Mouse (Mus musculus): ENCODE measurements around the gene Lrrc66. TPM values are rescaled to one million over a fixed set of nuclear protein-coding genes. Genes with fewer than 3 reads are reported as not detected.
"Not testable (repeated sequence)": the region's sequence is repeated elsewhere in the genome, so short reads cannot be mapped to it uniquely, and the experiment has no call there.

The Lrrc66 gene
- polyA plus RNA-seq, 1 experiment from 2014 or later: not detected

DNA sequence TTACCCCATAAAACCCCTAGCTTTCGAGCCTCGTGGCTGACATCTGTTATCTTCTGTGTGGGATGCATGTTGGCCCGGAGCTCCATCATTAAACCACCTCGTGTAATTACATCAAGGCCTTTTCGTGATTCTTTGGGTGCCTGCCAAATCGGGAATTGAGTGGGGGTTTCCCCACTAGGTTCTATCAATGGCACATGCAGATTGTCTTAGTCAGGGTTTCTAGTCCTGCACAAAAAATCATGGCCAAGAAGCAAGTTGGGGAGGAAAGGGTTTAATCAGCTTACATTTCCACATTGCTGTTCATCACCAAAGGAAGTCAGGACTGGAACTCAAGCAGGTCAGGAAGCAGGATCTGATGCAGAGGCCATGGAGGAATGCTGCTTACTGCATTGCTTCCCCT lies 48.3 kb downstream of the Lrrc66 start:
- not testable (repeated sequence) for H3K4me1 ChIP-seq (replicated peaks); H3K4me3 ChIP-seq; H3K9me3 ChIP-seq (replicated peaks); H3K27ac ChIP-seq (ENCODE audit: poor library complexity, severe bottlenecking); ATAC-seq (ENCODE audit: insufficient number of reproducible peaks, low FRiP score); H3K27me3 ChIP-seq (replicated peaks); H3K36me3 ChIP-seq; H3K4me2 ChIP-seq; H3K9ac ChIP-seq
- 67% methylated on average over 6 of the region's 6 CpGs for WGBS

DNA sequence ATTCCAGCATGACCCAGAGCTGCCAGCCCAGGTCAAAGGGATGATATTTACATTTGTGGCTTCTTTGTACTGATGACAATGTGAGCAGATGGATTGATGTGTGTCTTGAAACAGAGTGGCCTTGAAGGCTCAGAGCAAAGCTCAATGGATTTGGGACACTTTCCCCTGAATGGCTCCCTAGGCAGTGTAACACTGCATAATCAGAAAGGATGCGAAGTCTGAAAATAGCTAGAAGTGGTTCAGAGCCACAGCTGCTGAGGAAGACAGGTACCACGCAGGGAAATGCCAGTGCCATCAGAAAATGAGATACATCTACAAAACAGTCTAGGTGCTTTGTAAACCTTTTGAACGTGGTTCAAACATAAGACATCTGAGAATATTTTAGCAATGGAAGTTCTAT lies 54.2 kb downstream of the Lrrc66 start:
- Histone ChIP-seq H3K9me3 (replicated peaks) (no peaks in the 10 kb centered on the region), H3K36me3 (no peaks in the 10 kb centered on the region), H3K4me2 (no peak overlapping the region), H3K4me1 (replicated peaks) (0 out of 2 replicates have a peak, but pooled peaks cover 3% of the 10 kb centered on the region), H3K27ac (ENCODE audit: poor library complexity, severe bottlenecking) (no peak overlapping the region), H3K4me3 (no peak overlapping the region), H3K9ac (no peak overlapping the region), H3K27me3 (replicated peaks) (no peaks in the 10 kb centered on the region)
- ATAC-seq (ENCODE audit: insufficient number of reproducible peaks, low FRiP score): no peak
- 70% methylated on average over 3 of the region's 3 CpGs for WGBS

DNA sequence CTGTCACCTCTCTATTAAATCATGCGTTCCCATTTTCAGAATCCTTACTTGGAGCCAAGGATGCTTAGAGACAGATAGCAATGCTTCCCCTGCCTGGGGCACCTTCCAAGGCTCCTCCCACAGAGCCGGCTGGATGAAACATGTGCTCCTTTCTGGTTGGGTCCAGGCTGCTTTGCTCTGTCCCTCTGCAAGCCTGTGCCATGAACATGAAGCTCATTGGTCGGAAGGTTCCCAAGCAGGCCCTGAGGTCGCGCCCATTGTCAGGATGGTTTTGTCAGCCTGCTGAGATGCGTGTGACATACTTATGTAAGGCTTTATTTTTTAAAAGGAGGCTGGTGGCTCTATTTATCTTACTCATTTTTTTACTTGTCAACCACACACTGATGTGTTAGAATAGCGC lies 55.6 kb downstream of the Lrrc66 start:
- Histone ChIP-seq H3K9ac (no peak overlapping the region), H3K4me1 (replicated peaks) (0 out of 2 replicates have a peak, but pooled peaks cover 3% of the 10 kb centered on the region), H3K27me3 (replicated peaks) (no peaks in the 10 kb centered on the region), H3K36me3 (no peaks in the 10 kb centered on the region), H3K27ac (ENCODE audit: poor library complexity, severe bottlenecking) (no peak overlapping the region), H3K4me3 (no peak overlapping the region), H3K9me3 (replicated peaks) (no peaks in the 10 kb centered on the region), H3K4me2 (no peak overlapping the region)
- no peak for ATAC-seq (ENCODE audit: insufficient number of reproducible peaks, low FRiP score)
- WGBS: 69% methylated on average over 7 of the region's 7 CpGs

DNA sequence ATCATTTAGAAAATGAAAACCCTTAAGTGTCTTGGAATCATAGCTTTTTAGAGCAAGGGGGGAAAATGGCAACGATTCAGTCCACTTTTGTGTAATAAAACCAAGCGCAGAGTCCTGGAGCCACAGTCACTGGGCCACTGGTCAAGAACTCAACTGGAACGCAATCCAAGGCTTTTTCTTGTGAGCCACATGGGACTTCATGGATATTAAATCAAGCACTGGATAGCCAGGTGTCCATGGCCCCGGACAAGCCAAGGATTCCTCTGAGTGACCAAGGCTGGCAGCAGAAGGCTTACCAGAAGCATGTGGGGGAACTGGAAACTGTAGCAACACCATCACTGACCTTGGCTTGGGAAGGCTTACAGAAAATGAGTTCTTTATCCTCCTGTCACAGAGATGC lies 57.7 kb downstream of the Lrrc66 start:
- 89% methylated on average over 4 of the region's 4 CpGs for WGBS
- H3K4me3 ChIP-seq: no peak overlapping the region
- no peak overlapping the region for H3K9ac ChIP-seq
- no peaks in the 10 kb centered on the region for H3K27me3 ChIP-seq (replicated peaks)
- H3K9me3 ChIP-seq (replicated peaks): no peaks in the 10 kb centered on the region
- H3K27ac ChIP-seq (ENCODE audit: poor library complexity, severe bottlenecking): no peak overlapping the region
- no peaks in the 10 kb centered on the region for H3K36me3 ChIP-seq
- no peak overlapping the region for H3K4me2 ChIP-seq
- H3K4me1 ChIP-seq (replicated peaks): 0 out of 2 replicates have a peak, but pooled peaks cover 3% of the 10 kb centered on the region
- ATAC-seq (ENCODE audit: insufficient number of reproducible peaks, low FRiP score): no peak

DNA sequence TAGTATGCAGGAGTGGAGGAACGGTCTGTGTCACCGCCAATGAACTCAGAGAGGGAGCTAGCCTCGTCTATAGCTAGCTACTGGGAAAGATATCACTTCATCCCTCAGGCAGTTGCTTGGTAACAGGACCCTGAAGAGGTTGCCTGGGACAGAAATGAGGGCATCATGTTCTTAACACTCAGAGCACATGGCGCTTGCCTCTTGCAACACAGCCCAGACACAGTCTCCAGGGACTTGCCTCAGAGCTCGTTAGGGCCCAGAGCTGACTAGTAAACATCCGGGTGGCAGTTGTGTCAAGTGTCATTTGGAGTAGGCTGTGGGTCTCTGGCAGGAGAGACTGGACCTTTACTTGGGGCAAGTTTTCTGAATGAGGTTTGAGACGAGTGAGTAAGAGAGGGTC lies 58.5 kb downstream of the Lrrc66 start:
- no peak overlapping the region for H3K9ac ChIP-seq
- H3K4me1 ChIP-seq (replicated peaks): 0 out of 2 replicates have a peak, but pooled peaks cover 3% of the 10 kb centered on the region
- WGBS: 70% methylated on average over 7 of the region's 7 CpGs
- H3K27ac ChIP-seq (ENCODE audit: poor library complexity, severe bottlenecking): no peak overlapping the region
- H3K27me3 ChIP-seq (replicated peaks): no peaks in the 10 kb centered on the region
- H3K4me3 ChIP-seq: no peak overlapping the region
- H3K9me3 ChIP-seq (replicated peaks): no peaks in the 10 kb centered on the region
- no peak overlapping the region for H3K4me2 ChIP-seq
- no peaks in the 10 kb centered on the region for H3K36me3 ChIP-seq
- ATAC-seq (ENCODE audit: insufficient number of reproducible peaks, low FRiP score): no peak

DNA sequence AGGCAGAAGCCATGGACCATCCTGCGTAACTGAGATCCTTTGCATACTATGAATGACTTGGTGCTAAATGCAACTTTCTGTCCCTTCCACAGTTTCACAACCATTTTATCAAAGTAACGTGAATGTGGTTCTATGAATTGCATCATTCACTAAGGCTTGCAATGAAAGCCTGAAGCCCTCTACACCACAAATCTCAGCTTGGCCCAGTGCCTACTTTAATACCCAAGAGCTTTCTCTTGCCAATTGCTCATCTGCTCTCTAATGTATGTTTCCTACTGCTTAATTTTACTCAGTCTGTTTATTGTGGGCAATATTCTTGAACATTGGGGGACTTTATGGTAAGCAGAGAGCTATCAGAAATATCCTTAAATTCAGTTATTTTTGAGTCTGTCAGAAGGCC lies 59.5 kb downstream of the Lrrc66 start:
- 83% methylated on average over 2 of the region's 2 CpGs for WGBS
- ATAC-seq (ENCODE audit: insufficient number of reproducible peaks, low FRiP score): no peak
- no peaks in the 10 kb centered on the region for H3K36me3 ChIP-seq

DNA sequence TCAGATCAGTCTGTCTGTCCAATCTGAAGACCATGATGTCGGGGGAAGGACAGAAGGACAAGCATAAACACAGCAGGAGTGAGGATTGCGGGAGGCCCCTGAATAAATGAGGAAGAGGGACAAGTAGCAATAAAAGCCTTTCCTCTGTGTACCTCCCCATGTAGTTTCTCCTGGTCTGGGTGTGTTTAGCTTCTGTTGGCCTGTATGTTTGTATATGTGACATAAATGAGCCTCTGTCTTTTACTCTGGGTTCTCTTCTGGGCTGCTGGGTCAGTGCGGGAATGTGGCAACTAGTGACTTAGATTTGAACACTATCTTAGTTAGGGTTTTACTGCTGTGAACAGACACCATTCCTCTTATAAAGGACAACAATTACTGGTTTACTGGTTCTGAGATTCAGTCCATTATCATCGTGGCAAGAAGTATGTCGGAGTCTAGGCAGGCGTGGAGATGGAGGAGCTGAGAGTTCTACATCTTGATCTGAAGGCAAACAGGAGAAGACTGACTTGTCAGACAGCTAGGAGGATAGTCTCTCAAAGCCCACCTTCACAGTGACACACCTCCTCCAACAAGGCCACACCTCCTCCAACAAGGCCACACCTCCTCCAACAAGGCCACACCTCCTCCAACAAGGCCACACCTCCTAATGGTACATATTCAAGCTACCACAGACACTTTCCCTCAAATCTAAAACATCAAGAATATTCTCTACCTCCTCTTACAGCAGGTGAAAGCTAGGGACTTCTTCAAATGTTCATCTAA lies 60.8 kb downstream of the Lrrc66 start:
- no peak overlapping the region for H3K4me2 ChIP-seq
- H3K4me3 ChIP-seq: no peak overlapping the region
- WGBS: 89% methylated on average over 6 of the region's 6 CpGs
- H3K9ac ChIP-seq: no peak overlapping the region
- H3K27ac ChIP-seq (ENCODE audit: poor library complexity, severe bottlenecking): no peak overlapping the region
- 0 out of 2 replicates have a peak, but pooled peaks cover under 1% of the 10 kb centered on the region for H3K4me1 ChIP-seq (replicated peaks)
- H3K27me3 ChIP-seq (replicated peaks): no peaks in the 10 kb centered on the region
- H3K36me3 ChIP-seq: no peaks in the 10 kb centered on the region
- no peak for ATAC-seq (ENCODE audit: insufficient number of reproducible peaks, low FRiP score)
- no peaks in the 10 kb centered on the region for H3K9me3 ChIP-seq (replicated peaks)

More for the DNA sequence above, 59.5 kb downstream of the Lrrc66 start:
- Histone ChIP-seq H3K4me1 (replicated peaks) (0 out of 2 replicates have a peak, but pooled peaks cover 3% of the 10 kb centered on the region), H3K27ac (ENCODE audit: poor library complexity, severe bottlenecking) (no peak overlapping the region), H3K9me3 (replicated peaks) (no peaks in the 10 kb centered on the region), H3K4me3 (no peak overlapping the region), H3K9ac (no peak overlapping the region), H3K4me2 (no peak overlapping the region), H3K27me3 (replicated peaks) (no peaks in the 10 kb centered on the region)

DNA sequence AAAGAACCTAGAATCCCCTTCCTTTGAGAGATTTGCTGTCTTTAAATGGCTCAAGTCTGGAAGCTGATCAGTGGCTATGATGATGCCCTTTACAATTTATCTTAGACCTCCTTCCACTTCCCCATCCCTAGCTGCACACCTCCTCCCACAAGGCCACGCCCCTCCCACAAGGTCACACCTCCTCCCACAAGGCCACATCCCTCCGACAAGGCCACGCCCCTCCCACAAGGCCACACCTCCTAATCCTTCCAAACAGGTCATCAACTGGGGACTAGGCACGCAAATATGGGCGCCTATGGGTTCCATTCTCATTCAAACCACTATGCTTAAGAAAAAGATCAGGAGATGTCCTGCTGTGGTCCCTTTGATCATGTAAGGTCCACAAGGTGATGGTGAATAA lies 63.1 kb downstream of the Lrrc66 start:
- 76% methylated on average over 5 of the region's 5 CpGs for WGBS
- H3K27ac ChIP-seq (ENCODE audit: poor library complexity, severe bottlenecking): no peak overlapping the region
- ATAC-seq (ENCODE audit: insufficient number of reproducible peaks, low FRiP score): no peak
- no peak overlapping the region for H3K4me2 ChIP-seq
- H3K9me3 ChIP-seq (replicated peaks): no peaks in the 10 kb centered on the region
- no peaks in the 10 kb centered on the region for H3K27me3 ChIP-seq (replicated peaks)
- H3K9ac ChIP-seq: no peak overlapping the region
- no peak overlapping the region for H3K4me3 ChIP-seq
- no peaks in the 10 kb centered on the region for H3K4me1 ChIP-seq (replicated peaks)
- no peaks in the 10 kb centered on the region for H3K36me3 ChIP-seq

DNA sequence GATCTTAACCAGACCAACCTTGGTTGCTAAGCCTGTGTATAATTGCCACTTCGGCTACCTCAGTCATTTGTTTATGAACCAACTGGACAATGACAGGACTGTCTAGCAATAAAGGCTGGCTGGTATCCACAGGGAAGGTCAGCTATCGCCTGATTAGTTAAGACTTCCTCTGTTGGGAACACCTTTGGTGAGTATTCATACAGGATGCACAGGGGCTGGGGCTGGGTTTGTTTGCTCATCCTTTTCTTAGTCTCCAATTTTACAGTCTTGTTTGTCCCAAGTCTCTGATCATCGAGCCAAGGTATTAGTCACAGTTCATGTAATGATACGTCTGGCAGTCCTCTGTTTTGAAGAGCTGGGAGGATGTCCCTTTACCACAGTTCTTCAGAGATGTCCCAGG lies 65.4 kb downstream of the Lrrc66 start:
- peaks cover 2% of the 10 kb centered on the region; the same call in 1 of the 2 replicates for H3K36me3 ChIP-seq
- H3K4me3 ChIP-seq: no peak overlapping the region
- no peak overlapping the region for H3K9ac ChIP-seq
- H3K9me3 ChIP-seq (replicated peaks): no peaks in the 10 kb centered on the region
- no peak for ATAC-seq (ENCODE audit: insufficient number of reproducible peaks, low FRiP score)
- no peaks in the 10 kb centered on the region for H3K4me1 ChIP-seq (replicated peaks)
- H3K27me3 ChIP-seq (replicated peaks): no peaks in the 10 kb centered on the region
- 75% methylated on average over 4 of the region's 4 CpGs for WGBS
- no peak overlapping the region for H3K27ac ChIP-seq (ENCODE audit: poor library complexity, severe bottlenecking)
- H3K4me2 ChIP-seq: no peak overlapping the region

DNA sequence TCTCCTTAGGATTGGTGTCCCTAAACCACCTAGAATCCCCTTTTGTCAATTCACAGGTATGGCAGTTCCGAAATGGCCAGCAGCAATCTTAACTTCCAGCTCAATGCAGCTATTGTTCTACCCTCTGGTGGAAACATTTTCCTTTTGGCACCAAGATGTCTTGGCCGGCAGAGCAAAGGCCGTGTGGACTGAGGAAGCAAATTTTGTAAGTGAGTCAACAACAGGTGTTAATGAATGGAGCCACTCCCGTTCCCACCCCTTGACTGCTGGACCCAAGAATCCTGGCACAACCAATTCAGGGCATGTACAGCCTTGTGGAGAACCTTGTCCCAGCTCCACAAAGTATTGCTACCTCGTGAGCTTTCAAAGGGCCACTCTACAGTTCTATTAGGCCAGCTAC lies 66.2 kb downstream of the Lrrc66 start:
- Histone ChIP-seq H3K27ac (ENCODE audit: poor library complexity, severe bottlenecking) (no peak overlapping the region), H3K27me3 (replicated peaks) (no peaks in the 10 kb centered on the region), H3K4me2 (no peak overlapping the region), H3K36me3 (peaks cover 7% of the 10 kb centered on the region), H3K9ac (no peak overlapping the region), H3K9me3 (replicated peaks) (no peaks in the 10 kb centered on the region), H3K4me1 (replicated peaks) (no peaks in the 10 kb centered on the region), H3K4me3 (no peak overlapping the region)
- 75% methylated on average over 5 of the region's 5 CpGs for WGBS
- no peak for ATAC-seq (ENCODE audit: insufficient number of reproducible peaks, low FRiP score)

DNA sequence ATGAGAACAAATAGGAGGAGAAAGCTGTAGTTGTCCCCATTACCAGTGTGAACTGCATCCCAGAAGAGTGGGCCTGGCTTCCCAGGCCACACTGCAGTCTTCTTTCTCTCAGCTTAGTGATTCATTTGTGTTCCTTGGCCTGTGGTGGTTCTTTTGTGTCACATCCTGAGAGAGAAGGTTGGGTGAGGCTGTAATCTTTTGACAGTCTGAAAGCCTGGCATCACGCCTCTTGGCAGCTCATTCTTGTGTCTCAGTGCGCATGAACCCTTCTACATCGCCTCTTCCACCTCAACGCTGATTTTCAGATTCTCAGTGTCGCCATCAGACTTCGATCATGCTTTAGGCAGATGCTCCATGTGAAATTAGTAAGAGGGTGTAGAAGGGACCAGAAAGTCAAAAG lies 68.3 kb downstream of the Lrrc66 start:
- Histone ChIP-seq H3K4me2 (no peak overlapping the region), H3K36me3 (peaks cover 10% of the 10 kb centered on the region), H3K9me3 (replicated peaks) (no peaks in the 10 kb centered on the region), H3K4me3 (no peak overlapping the region), H3K27me3 (replicated peaks) (no peaks in the 10 kb centered on the region), H3K27ac (ENCODE audit: poor library complexity, severe bottlenecking) (no peak overlapping the region), H3K9ac (no peak overlapping the region), H3K4me1 (replicated peaks) (no peaks in the 10 kb centered on the region)
- WGBS: 87% methylated on average over 6 of the region's 6 CpGs
- ATAC-seq (ENCODE audit: insufficient number of reproducible peaks, low FRiP score): no peak

DNA sequence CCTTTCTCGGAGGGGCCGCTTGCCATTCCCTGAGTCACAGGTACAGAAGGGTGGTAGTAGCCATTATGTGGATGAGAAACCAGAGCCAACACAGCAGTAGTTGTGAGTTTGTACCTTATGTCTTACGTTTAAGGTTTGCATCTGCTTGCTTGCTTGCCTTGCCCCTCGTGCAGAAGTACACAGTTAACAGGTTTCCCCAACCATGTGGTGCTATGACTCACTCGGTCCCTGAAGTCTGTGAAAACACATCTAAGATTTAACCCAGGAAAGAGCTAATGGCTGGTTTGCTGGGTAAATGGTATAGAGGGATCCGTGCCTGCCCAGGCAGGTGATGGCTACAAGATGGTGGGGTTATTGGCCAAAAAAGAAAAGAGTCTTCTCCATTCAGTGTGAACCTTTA lies 73.6 kb downstream of the Lrrc66 start:
- Histone ChIP-seq H3K9me3 (replicated peaks) (no peaks in the 10 kb centered on the region), H3K36me3 (peaks cover 37% of the 10 kb centered on the region), H3K27me3 (replicated peaks) (no peaks in the 10 kb centered on the region), H3K9ac (no peak overlapping the region), H3K4me3 (no peak overlapping the region), H3K27ac (ENCODE audit: poor library complexity, severe bottlenecking) (no peak overlapping the region), H3K4me1 (replicated peaks) (no peaks in the 10 kb centered on the region), H3K4me2 (no peak overlapping the region)
- no peak for ATAC-seq (ENCODE audit: insufficient number of reproducible peaks, low FRiP score)
- WGBS: 83% methylated on average over 6 of the region's 6 CpGs

All from heart, embryonic 12.5 days (tissue).